Mouse (Mus musculus) liver, embryonic 14.5 days (tissue): ENCODE measurements around the gene Cyp1a2. TPM values are rescaled to one million over a fixed set of nuclear protein-coding genes. Genes with fewer than 3 reads are reported as not detected.
A peak's percentile ranks its signal among the peaks of the same experiment; 100 is the strongest.

Source experiments
- ATAC-seq: fragments of 200-750 bp; cut with Nextera tagmentation; 2 replicates; pipeline ENCODE4 v1.8.0; 2017; ENCODE audit warnings: moderate number of reproducible peaks, mild to moderate bottlenecking, moderate library complexity; ENCODE audit not compliant: insufficient read depth
- DNase-seq, 3 experiments: peaks; one replicate each; pipeline ENCODE4 v3.0.0-alpha.2; 2012 to 2013; ENCODE audit warnings: low read depth in 3 of 3, low spot score in 3 of 3
- H3K27ac ChIP-seq: fragments of 300-500 bp; sonication (generic); 2 replicates; pipeline ENCODE4 v1.5.1; 2014; ENCODE audit warnings: moderate library complexity, mild to moderate bottlenecking, control low read depth, inconsistent platforms
- H3K27me3 ChIP-seq: fragments of 300-500 bp; sonication (generic); 2 replicates; pipeline ENCODE4 v1.6.1; 2014; ENCODE audit warnings: mild to moderate bottlenecking, low read length, moderate library complexity; ENCODE audit not compliant: control insufficient read depth, insufficient read depth
- H3K36me3 ChIP-seq: fragments of 300-500 bp; sonication (generic); replicated peaks from 2 replicates; pipeline ENCODE4 v1.6.1; 2014; ENCODE audit warnings: low read depth; ENCODE audit not compliant: control insufficient read depth, insufficient read depth
- H3K4me1 ChIP-seq, 2 experiments: fragments of 200-500 bp in 1 of 2; fragments of 300-500 bp in 1 of 2; sonication (generic) in 1 of 2; replicated peaks; 2 replicates each; pipeline ENCODE4 v1.6.1; 2012 to 2014; ENCODE audit warnings: antibody characterized with exemption in 1 of 2, inconsistent platforms in 1 of 2, low read length in 1 of 2; ENCODE audit not compliant: control insufficient read depth in 2 of 2, insufficient read depth in 2 of 2
- H3K4me2 ChIP-seq: fragments of 300-500 bp; sonication (generic); 2 replicates; pipeline ENCODE4 v1.6.1; 2014; ENCODE audit warnings: low read depth, mild to moderate bottlenecking, control low read depth, moderate library complexity
- H3K4me3 ChIP-seq, 2 experiments: fragments of 200-500 bp in 1 of 2; fragments of 300-500 bp in 1 of 2; sonication (generic) in 1 of 2; 2 replicates each; pipeline ENCODE4 v1.5.1; 2012 to 2014; ENCODE audit warnings: low read depth in 2 of 2, low read length in 2 of 2, mild to moderate bottlenecking in 2 of 2, control low read depth in 1 of 2, inconsistent platforms in 1 of 2, moderate library complexity in 1 of 2; ENCODE audit not compliant: insufficient read depth in 1 of 2
- H3K9ac ChIP-seq: fragments of 300-500 bp; sonication (generic); replicated peaks from 2 replicates; pipeline ENCODE4 v1.6.1; 2014; ENCODE audit warnings: mild to moderate bottlenecking, control low read depth, moderate library complexity
- H3K9me3 ChIP-seq: fragments of 300-500 bp; sonication (generic); 2 replicates; pipeline ENCODE4 v1.6.1; 2016; ENCODE audit warnings: low read length, mixed read lengths; ENCODE audit not compliant: control insufficient read depth
- CTCF ChIP-seq: IDR thresholded peaks from 2 replicates; pipeline ENCODE4 v1.5.1; 2016; ENCODE audit warnings: antibody characterized with exemption, low read depth, control low read depth
- EP300 ChIP-seq: IDR thresholded peaks from 2 replicates; pipeline ENCODE4 v1.6.1; 2016; ENCODE audit warnings: antibody characterized with exemption, low read depth
- WGBS: fragments of 180-500 bp; shearing (Covaris S2); extraction: QIAGEN DNeasy Blood & Tissue Kit; methylation state at CpG from one replicate; pipeline ENCODE4 v1.1.7; 2014; ENCODE audit not compliant: insufficient replicate concordance; 5-methylcytosine and 5-hydroxymethylcytosine counted together
- polyA plus RNA-seq, 2 experiments: library from polyadenylated mRNA; depleted of rRNA in 1 of 2; stranded (reverse) in 1 of 2; unstranded in 1 of 2; fragments of >200 nt; fragmentation: Nextera tagmentation in 1 of 2; extraction: Ambion mirVana in 1 of 2; gene quantifications; 2 replicates each; pipeline versions ENCODE4 v1.2.1 to v1.2.3; 2012 to 2014

Gene Cyp1a2
- polyA plus RNA-seq, 2 experiments, result 0.11 TPM

DNA sequence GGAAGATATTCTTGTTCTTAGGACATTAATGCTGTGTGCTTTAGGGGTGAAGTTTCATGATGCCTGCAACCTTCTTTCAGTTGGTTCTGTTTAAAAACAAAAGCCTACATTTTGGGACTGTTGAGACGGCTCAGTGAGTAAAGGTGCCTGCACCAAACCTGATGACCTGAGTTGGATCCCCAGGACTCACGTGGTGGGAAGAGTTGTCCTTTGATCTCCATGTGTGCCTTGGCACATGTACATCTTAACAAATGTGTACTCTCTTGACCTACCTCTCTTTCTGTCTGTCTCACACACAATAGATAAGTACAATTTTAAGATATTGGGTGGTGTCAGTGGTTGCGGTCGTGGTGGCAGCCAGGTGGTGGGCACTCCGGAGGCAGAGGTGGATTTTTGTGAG, 2.5 kb upstream of the Cyp1a2 start:
- TF ChIP-seq CTCF, result no peak
- TF ChIP-seq EP300, result no peak
- Histone ChIP-seq H3K4me1 (no peaks in the 10 kb centered on the region), H3K27me3 (no peaks in the 10 kb centered on the region), H3K4me3 (no peak overlapping the region), H3K9me3 (no peaks in the 10 kb centered on the region), H3K4me2 (no peak overlapping the region), H3K36me3 (no peaks in the 10 kb centered on the region), H3K9ac (no peak overlapping the region), H3K27ac (no peak overlapping the region)
- ATAC-seq (no peak), DNase-seq (no peak)
- 71% methylated on average over 5 of the region's 5 CpGs for WGBS

- ATAC-seq (no peak), DNase-seq (no peak)
- H3K9ac ChIP-seq, result no peak overlapping the region
- 69% methylated on average over 10 of the region's 10 CpGs for WGBS
- H3K27ac ChIP-seq, result no peak overlapping the region
- H3K4me2 ChIP-seq, result no peak overlapping the region
- H3K9me3 ChIP-seq, result no peaks in the 10 kb centered on the region
- H3K36me3 ChIP-seq, result no peaks in the 10 kb centered on the region
- no peaks in the 10 kb centered on the region for H3K4me1 ChIP-seq
- no peaks in the 10 kb centered on the region for H3K27me3 ChIP-seq
- H3K4me3 ChIP-seq, result no peak overlapping the region
- TF ChIP-seq CTCF (no peak), EP300 (no peak)
Observed at GRCm38 (mm10) chr9:57681411-57681810, 2.1 kb downstream of the Cyp1a2 start.

DNA sequence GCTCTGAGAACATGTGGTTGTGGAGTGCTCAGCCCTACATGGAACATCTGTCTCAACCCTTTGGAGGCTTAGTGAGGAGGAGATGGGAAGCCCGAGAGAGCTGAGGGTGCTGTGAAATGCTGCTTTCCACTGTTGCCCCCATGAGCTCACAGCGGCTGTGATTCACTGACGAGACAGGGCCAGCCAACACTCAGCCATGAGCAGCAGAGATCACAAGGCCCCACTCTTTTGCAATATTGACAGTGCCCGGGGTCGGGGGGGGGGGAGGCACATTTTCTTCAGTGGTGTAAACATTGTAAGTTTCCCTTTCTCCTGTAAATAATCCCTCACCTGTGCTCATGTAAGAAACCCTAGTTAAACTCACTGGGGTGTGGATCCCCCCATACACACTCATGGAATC, 12.0 kb downstream of the Cyp1a2 start:
- no peak overlapping the region for H3K27ac ChIP-seq
- no peak overlapping the region for H3K4me2 ChIP-seq
- H3K9ac ChIP-seq, result no peak overlapping the region
- ATAC-seq (peak; percentile 45; the same call in 1 of the 2 replicates), DNase-seq (no peak)
- WGBS, result 64% methylated on average over 5 of the region's 5 CpGs
- TF ChIP-seq EP300 (no peak), CTCF (no peak)
- H3K4me3 ChIP-seq, result no peak overlapping the region
- H3K4me1 ChIP-seq, result peaks cover 0 to 9% of the 10 kb centered on the region in 2 experiments; a peak in 1 of 4 replicates
- no peaks in the 10 kb centered on the region for H3K27me3 ChIP-seq
- H3K9me3 ChIP-seq, result no peaks in the 10 kb centered on the region
- no peaks in the 10 kb centered on the region for H3K36me3 ChIP-seq

GRCm38 (mm10) chr9:57671037-57671436, 12.5 kb downstream of the Cyp1a2 start:
- 64% methylated on average over 4 of the region's 4 CpGs for WGBS
- Histone ChIP-seq H3K9me3 (no peaks in the 10 kb centered on the region), H3K27ac (no peak overlapping the region), H3K4me3 (no peak overlapping the region), H3K4me2 (no peak overlapping the region), H3K36me3 (no peaks in the 10 kb centered on the region), H3K4me1 (peaks cover 0 to 9% of the 10 kb centered on the region in 2 experiments; a peak in 1 of 4 replicates), H3K9ac (no peak overlapping the region), H3K27me3 (no peaks in the 10 kb centered on the region)
- no peak for ATAC-seq
- no peak for DNase-seq
- TF ChIP-seq EP300 (no peak), CTCF (no peak)

- 47% methylated on average over 3 of the region's 3 CpGs for WGBS
- Histone ChIP-seq H3K27ac (no peak overlapping the region), H3K4me2 (no peak overlapping the region), H3K4me3 (no peak overlapping the region), H3K36me3 (no peaks in the 10 kb centered on the region), H3K9me3 (no peaks in the 10 kb centered on the region), H3K4me1 (peaks cover 0 to 9% of the 10 kb centered on the region in 2 experiments; a peak in 1 of 4 replicates), H3K27me3 (no peaks in the 10 kb centered on the region), H3K9ac (no peak overlapping the region)
- TF ChIP-seq CTCF (no peak), EP300 (no peak)
- ATAC-seq, result peak; percentile 39; the same call in 1 of the 2 replicates
- no peak for DNase-seq
Observed at GRCm38 (mm10) chr9:57669566-57669965, 13.9 kb downstream of the Cyp1a2 start.
